Mouse (Mus musculus) forebrain, embryonic 15.5 days (tissue): ENCODE results near the gene 4933411K16Rik. TPM values are rescaled to one million over a fixed set of nuclear protein-coding genes. Genes with fewer than 3 reads are reported as not detected.

Experiments used
- ATAC-seq: fragments of 200-750 bp; cut with Nextera tagmentation; replicated peaks from 2 replicates; pipeline ENCODE4 v1.8.0; 2017; ENCODE audit warnings: mild to moderate bottlenecking, moderate TSS enrichment, moderate library complexity
- H3K27ac ChIP-seq: fragments of 300-500 bp; sonication (generic); replicated peaks from 2 replicates; pipeline ENCODE4 v1.5.1; 2015; ENCODE audit warnings: mild to moderate bottlenecking, inconsistent platforms
- H3K27me3 ChIP-seq: fragments of 300-500 bp; sonication (generic); 2 replicates; pipeline ENCODE4 v1.6.1; 2015; ENCODE audit warnings: inconsistent platforms
- H3K36me3 ChIP-seq: fragments of 300-500 bp; sonication (generic); 2 replicates; pipeline ENCODE4 v1.6.1; 2015; ENCODE audit warnings: mild to moderate bottlenecking, inconsistent platforms
- H3K4me1 ChIP-seq: fragments of 300-500 bp; sonication (generic); 2 replicates; pipeline ENCODE4 v1.6.1; 2015; ENCODE audit warnings: inconsistent platforms
- H3K4me2 ChIP-seq: fragments of 300-500 bp; sonication (generic); replicated peaks from 2 replicates; pipeline ENCODE4 v1.6.1; 2015; ENCODE audit warnings: mild to moderate bottlenecking, inconsistent platforms
- H3K4me3 ChIP-seq: fragments of 300-500 bp; sonication (generic); 2 replicates; pipeline ENCODE4 v1.5.1; 2015; ENCODE audit warnings: mild to moderate bottlenecking, inconsistent platforms
- H3K9ac ChIP-seq: fragments of 300-500 bp; sonication (generic); replicated peaks from 2 replicates; pipeline ENCODE4 v1.6.1; 2015; ENCODE audit warnings: mild to moderate bottlenecking, inconsistent platforms
- H3K9me3 ChIP-seq: fragments of 300-500 bp; sonication (generic); 2 replicates; pipeline ENCODE4 v1.6.1; 2016; ENCODE audit warnings: inconsistent platforms
- WGBS: fragments of 180-500 bp; shearing (Covaris S2); methylation state at CpG from one replicate; pipeline ENCODE4 v1.1.7; 2015; ENCODE audit warnings: mixed read lengths; 5-methylcytosine and 5-hydroxymethylcytosine counted together
- polyA plus RNA-seq: library from polyadenylated mRNA; unstranded; fragments of >200 nt; fragmentation: Nextera tagmentation; extraction: Ambion mirVana; gene quantifications from 2 replicates; pipeline ENCODE4 v1.2.1, GENCODE M21; 2015

The 4933411K16Rik gene
- polyA plus RNA-seq, 1 experiment from 2014 or later, result not detected

GRCm38 (mm10) chr19:42037167-42037702 lies 14.8 kb upstream of the 4933411K16Rik start:
- H3K9ac ChIP-seq, result no peak overlapping the region
- H3K4me1 ChIP-seq, result 0 out of 2 replicates have a peak, but pooled peaks cover 4% of the 10 kb centered on the region
- no peaks in the 10 kb centered on the region for H3K9me3 ChIP-seq
- WGBS, result 80% methylated on average over 11 of the region's 11 CpGs
- no peak overlapping the region for H3K4me2 ChIP-seq
- no peak overlapping the region for H3K4me3 ChIP-seq
- H3K27ac ChIP-seq, result no peak overlapping the region
- no peaks in the 10 kb centered on the region for H3K27me3 ChIP-seq
- no peak for ATAC-seq
- no peaks in the 10 kb centered on the region for H3K36me3 ChIP-seq

- 89% methylated on average over 12 of the region's 12 CpGs for WGBS
- no peak for ATAC-seq
- no peaks in the 10 kb centered on the region for H3K36me3 ChIP-seq
These were observed 13.7 kb upstream of the 4933411K16Rik start for GRCm38 (mm10) chr19:42038310-42038709.

GRCm38 (mm10) chr19:42043988-42044387 lies 8.1 kb upstream of the 4933411K16Rik start:
- H3K36me3 ChIP-seq, result no peaks in the 10 kb centered on the region
- H3K4me2 ChIP-seq, result no peak overlapping the region
- WGBS, result 93% methylated on average over 6 of the region's 6 CpGs
- no peak for ATAC-seq
- H3K27me3 ChIP-seq, result no peaks in the 10 kb centered on the region
- H3K9ac ChIP-seq, result no peak overlapping the region
- no peak overlapping the region for H3K27ac ChIP-seq
- no peaks in the 10 kb centered on the region for H3K9me3 ChIP-seq
- no peak overlapping the region for H3K4me3 ChIP-seq
- H3K4me1 ChIP-seq, result peaks cover 6% of the 10 kb centered on the region; the same call in 1 of the 2 replicates

More at GRCm38 (mm10) chr19:42038310-42038709, 13.7 kb upstream of the 4933411K16Rik start:
- Histone ChIP-seq H3K4me3 (no peak overlapping the region), H3K27ac (no peak overlapping the region), H3K27me3 (no peaks in the 10 kb centered on the region), H3K4me2 (no peak overlapping the region), H3K4me1 (0 out of 2 replicates have a peak, but pooled peaks cover 4% of the 10 kb centered on the region), H3K9ac (no peak overlapping the region), H3K9me3 (no peaks in the 10 kb centered on the region)

- peak; percentile 82 for ATAC-seq
- no peaks in the 10 kb centered on the region for H3K36me3 ChIP-seq
- peak within 1 kb of the TSS; percentile 40 for H3K4me2 ChIP-seq
- no peaks in the 10 kb centered on the region for H3K9me3 ChIP-seq
- no peak within 1 kb of the TSS for H3K27ac ChIP-seq
- 27% methylated on average over 23 of the region's 23 CpGs for WGBS
- no peak within 1 kb of the TSS for H3K9ac ChIP-seq
- H3K4me1 ChIP-seq, result peaks cover 6% of the 10 kb centered on the region; the same call in 1 of the 2 replicates
- H3K4me3 ChIP-seq, result peak within 1 kb of the TSS; percentile 24
- no peaks in the 10 kb centered on the region for H3K27me3 ChIP-seq
These were observed 6.6 kb upstream of the 4933411K16Rik start, which contains the start of gene Hoga1 for GRCm38 (mm10) chr19:42045269-42046102. TSS of gene Hoga1 (plus strand) at chr19:42045610.

GRCm38 (mm10) chr19:42050251-42050650 lies 1.8 kb upstream of the 4933411K16Rik start:
- H3K4me3 ChIP-seq, result no peak overlapping the region
- WGBS, result 78% methylated on average over 1 of the region's 1 CpGs
- H3K9me3 ChIP-seq, result no peaks in the 10 kb centered on the region
- H3K27me3 ChIP-seq, result no peaks in the 10 kb centered on the region
- no peaks in the 10 kb centered on the region for H3K36me3 ChIP-seq
- H3K4me1 ChIP-seq, result peaks cover 6% of the 10 kb centered on the region; the same call in 1 of the 2 replicates
- H3K4me2 ChIP-seq, result no peak overlapping the region
- H3K9ac ChIP-seq, result no peak overlapping the region
- H3K27ac ChIP-seq, result no peak overlapping the region
- no peak for ATAC-seq

GRCm38 (mm10) chr19:42051351-42051750 lies 697 bp upstream of the 4933411K16Rik start:
- 86% methylated on average over 3 of the region's 3 CpGs for WGBS

GRCm38 (mm10) chr19:42054255-42054654 lies 2.2 kb downstream of the 4933411K16Rik start:
- WGBS, result 86% methylated on average over 6 of the region's 6 CpGs

More at GRCm38 (mm10) chr19:42051351-42051750, 697 bp upstream of the 4933411K16Rik start:
- no peaks in the 10 kb centered on the region for H3K4me1 ChIP-seq
- no peaks in the 10 kb centered on the region for H3K27me3 ChIP-seq
- H3K9ac ChIP-seq, result no peak overlapping the region
- H3K9me3 ChIP-seq, result no peaks in the 10 kb centered on the region
- no peak overlapping the region for H3K4me2 ChIP-seq
- H3K27ac ChIP-seq, result no peak overlapping the region
- ATAC-seq, result no peak
- H3K36me3 ChIP-seq, result no peaks in the 10 kb centered on the region
- H3K4me3 ChIP-seq, result no peak overlapping the region

GRCm38 (mm10) chr19:42055881-42056280 lies 3.8 kb downstream of the 4933411K16Rik start:
- H3K27me3 ChIP-seq, result no peaks in the 10 kb centered on the region
- no peak overlapping the region for H3K4me3 ChIP-seq
- 78% methylated on average over 2 of the region's 2 CpGs for WGBS
- H3K4me1 ChIP-seq, result no peaks in the 10 kb centered on the region
- no peaks in the 10 kb centered on the region for H3K36me3 ChIP-seq
- H3K27ac ChIP-seq, result no peak overlapping the region
- ATAC-seq, result no peak
- no peaks in the 10 kb centered on the region for H3K9me3 ChIP-seq
- H3K4me2 ChIP-seq, result no peak overlapping the region
- no peak overlapping the region for H3K9ac ChIP-seq

More at GRCm38 (mm10) chr19:42054255-42054654, 2.2 kb downstream of the 4933411K16Rik start:
- Histone ChIP-seq H3K9me3 (no peaks in the 10 kb centered on the region), H3K9ac (no peak overlapping the region), H3K36me3 (no peaks in the 10 kb centered on the region), H3K4me3 (no peak overlapping the region), H3K27ac (no peak overlapping the region), H3K27me3 (no peaks in the 10 kb centered on the region), H3K4me2 (no peak overlapping the region), H3K4me1 (no peaks in the 10 kb centered on the region)
- ATAC-seq, result no peak

GRCm38 (mm10) chr19:42056719-42057409 lies 4.8 kb downstream of the 4933411K16Rik start:
- Histone ChIP-seq H3K4me2 (no peak overlapping the region), H3K4me3 (no peak overlapping the region), H3K27ac (no peak overlapping the region), H3K4me1 (no peaks in the 10 kb centered on the region), H3K27me3 (no peaks in the 10 kb centered on the region), H3K9me3 (no peaks in the 10 kb centered on the region), H3K9ac (no peak overlapping the region), H3K36me3 (no peaks in the 10 kb centered on the region)
- no peak for ATAC-seq
- 86% methylated on average over 6 of the region's 6 CpGs for WGBS

GRCm38 (mm10) chr19:42058426-42058825 lies 6.4 kb downstream of the 4933411K16Rik start:
- H3K4me2 ChIP-seq, result no peak overlapping the region
- no peak overlapping the region for H3K9ac ChIP-seq
- H3K27me3 ChIP-seq, result no peaks in the 10 kb centered on the region
- H3K4me3 ChIP-seq, result no peak overlapping the region
- H3K9me3 ChIP-seq, result no peaks in the 10 kb centered on the region
- H3K27ac ChIP-seq, result no peak overlapping the region
- no peaks in the 10 kb centered on the region for H3K36me3 ChIP-seq
- H3K4me1 ChIP-seq, result no peaks in the 10 kb centered on the region
- 74% methylated on average over 7 of the region's 7 CpGs for WGBS
- no peak for ATAC-seq

- H3K27me3 ChIP-seq, result no peaks in the 10 kb centered on the region
- H3K9ac ChIP-seq, result no peak overlapping the region
- no peaks in the 10 kb centered on the region for H3K4me1 ChIP-seq
- no peak overlapping the region for H3K4me3 ChIP-seq
- no peak overlapping the region for H3K4me2 ChIP-seq
- no peak for ATAC-seq
- WGBS, result 91% methylated on average over 7 of the region's 7 CpGs
- H3K9me3 ChIP-seq, result no peaks in the 10 kb centered on the region
- H3K27ac ChIP-seq, result no peak overlapping the region
- H3K36me3 ChIP-seq, result no peaks in the 10 kb centered on the region
These were observed 9.4 kb downstream of the 4933411K16Rik start for GRCm38 (mm10) chr19:42061443-42061842.
